Mouse (Mus musculus): ENCODE results near the gene Zfhx3.

DNA sequence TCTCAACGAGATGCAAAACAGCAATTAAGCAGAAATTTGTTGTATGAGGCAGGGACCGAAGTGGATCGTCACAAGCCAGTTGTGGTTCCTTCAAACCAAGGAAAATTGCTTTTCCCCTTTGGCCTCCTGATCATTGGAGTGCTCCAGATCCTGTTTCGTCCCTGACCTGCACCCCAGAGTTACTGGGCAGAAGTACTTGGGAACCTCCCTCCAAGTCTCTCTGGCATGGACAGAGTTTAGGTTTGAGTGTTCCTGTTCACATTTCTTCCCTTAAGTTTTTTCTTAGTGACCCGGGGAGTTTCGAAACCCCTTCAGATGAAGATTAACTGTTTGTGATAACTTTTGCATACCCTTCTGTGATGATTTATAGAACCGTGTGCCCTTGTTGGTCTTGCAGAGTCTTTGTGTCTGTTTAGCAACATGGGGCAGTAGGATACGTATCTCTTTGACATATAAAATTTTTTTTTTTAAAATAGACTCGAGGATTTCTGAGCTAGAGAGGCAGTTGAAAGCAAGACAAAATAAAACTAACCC lies 788.5 kb downstream of the Zfhx3 start:
- TF ChIP-seq CTCF (IDR thresholded peaks at IDR 0.05; ENCODE audit: control insufficient read depth, insufficient read depth, low read length) (no peak), POLR2A (IDR thresholded peaks at IDR 0.05; ENCODE audit: borderline replicate concordance, control insufficient read depth, low read depth, low read length) (no peak)
